Mouse (Mus musculus) thymus, postnatal 4 days (tissue): ENCODE results near the gene Bloc1s2.
"Not testable (repeated sequence)": the region's sequence is repeated elsewhere in the genome, so short reads cannot be mapped to it uniquely, and the experiment has no call there.

Experiments used
- DNase-seq: peaks from one replicate; pipeline ENCODE4 v3.0.0; 2021

Bloc1s2 gene

DNA sequence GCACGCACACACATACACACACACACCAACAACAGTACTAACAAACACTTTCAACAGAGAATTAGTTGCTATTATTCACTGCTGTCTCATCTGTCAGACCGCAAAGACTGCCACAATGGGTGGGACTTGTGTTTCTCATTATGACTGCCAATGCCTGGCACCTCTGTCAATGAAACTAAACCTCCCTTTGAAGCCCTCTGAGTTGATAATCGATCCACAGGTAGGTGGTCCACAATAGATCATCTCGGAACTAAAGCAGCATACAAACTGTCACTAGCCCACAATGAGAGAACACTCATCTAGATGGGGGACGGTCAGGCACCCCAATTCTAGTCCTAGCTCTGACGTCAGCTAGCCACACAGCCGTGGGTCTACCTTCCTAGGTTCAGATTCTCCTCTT is 25.1 kb downstream of the Bloc1s2 start:
- no peak for DNase-seq

DNA sequence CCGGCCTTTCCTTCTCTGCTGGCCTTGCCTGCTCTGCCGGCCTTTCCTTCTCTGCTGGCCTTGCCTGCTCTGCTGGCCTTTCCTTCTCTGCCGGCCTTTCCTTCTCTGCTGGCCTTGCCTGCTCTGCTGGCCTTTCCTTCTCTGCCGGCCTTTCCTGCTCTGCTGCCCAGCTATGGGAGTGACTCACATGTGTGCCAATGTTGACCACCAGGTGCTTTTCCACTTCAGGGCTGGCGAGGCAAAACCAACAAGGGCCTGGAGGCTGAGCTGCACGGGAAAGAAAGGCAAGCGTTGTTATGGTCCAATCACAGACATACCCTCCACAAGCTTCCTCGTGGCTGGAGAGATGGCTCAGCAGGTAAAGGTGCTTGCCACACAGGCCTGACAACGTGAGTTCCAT is 25.6 kb downstream of the Bloc1s2 start:
- not testable (repeated sequence) for DNase-seq

DNA sequence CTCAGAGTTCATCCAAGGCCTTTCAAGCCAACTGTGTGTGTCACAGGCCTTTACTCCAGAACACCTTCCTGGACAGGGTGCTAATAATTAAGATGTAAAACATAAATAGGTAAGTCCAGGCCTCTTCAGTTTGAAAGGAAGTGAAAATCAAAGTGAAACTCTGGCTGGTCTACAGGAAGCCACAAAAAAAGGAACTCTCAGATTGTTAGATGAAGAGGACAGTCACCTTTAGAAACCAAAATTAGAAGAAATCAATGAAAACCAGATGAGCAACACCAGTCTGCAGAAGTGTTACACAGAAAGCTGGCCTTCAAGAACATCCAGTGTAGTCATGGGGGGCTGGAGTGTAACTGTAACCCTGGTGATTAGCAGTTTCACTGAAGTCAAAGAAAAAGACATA is 28.5 kb downstream of the Bloc1s2 start:
- no peak for DNase-seq

DNA sequence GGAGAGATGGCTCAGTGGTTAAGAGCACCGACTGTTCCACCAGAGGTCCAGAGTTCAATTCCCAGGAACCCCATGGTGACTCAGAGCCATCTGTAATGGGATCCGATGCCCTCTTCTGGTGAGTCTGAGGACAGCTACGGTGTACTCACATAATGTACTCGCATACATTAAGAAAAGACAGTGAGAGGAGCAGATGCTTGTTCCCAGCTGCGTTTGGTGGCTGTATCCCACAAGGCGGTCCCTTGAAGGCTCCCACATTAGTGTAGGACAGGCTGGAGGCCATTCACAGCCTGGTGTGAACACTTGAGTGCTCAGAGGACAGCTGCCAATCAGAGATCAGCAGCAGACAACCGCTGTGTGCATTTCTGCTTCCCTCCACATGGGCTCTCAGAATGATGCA is 34.5 kb downstream of the Bloc1s2 start:
- peak; percentile 13 for DNase-seq

DNA sequence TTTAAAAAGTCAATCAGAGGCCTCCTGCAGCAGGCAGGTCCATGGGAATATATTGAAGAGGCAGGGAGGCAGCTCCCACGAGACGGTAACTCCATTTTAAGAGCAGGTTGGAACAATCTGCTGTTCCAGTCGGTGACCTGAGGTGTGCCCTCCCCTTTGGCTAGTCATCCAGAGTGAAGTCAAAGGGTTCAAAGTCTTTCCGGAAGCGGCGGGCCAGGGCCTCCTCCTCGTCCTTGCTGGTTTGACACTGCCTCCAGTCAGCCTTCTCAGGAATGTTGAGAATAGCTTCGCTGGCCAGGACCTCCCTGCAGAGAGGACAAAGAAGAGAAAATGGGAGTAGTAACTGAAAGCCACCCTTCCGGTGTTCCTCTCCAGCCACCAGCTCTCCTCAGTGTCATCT is 35.9 kb downstream of the Bloc1s2 start:
- DNase-seq, result no peak

DNA sequence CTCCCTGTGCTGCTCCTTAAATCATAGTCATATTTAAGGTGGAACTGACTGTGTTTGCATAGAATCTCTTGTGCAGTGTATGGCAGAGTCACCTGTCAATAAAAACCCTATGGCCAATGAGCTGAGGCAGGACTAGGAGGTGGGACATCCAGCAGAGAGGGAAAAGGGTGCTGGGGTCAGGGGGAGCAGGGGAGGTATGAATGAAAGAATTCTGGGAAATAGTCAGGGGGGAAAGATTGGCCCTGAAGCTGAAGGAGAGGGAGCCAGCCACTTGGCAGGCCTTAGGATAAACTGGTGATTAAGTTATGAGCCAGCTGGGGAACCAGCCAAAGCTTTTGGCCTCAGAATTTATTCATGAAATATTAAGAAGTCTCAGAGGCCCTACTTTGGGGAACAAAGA is 37.2 kb downstream of the Bloc1s2 start:
- DNase-seq, result no peak

DNA sequence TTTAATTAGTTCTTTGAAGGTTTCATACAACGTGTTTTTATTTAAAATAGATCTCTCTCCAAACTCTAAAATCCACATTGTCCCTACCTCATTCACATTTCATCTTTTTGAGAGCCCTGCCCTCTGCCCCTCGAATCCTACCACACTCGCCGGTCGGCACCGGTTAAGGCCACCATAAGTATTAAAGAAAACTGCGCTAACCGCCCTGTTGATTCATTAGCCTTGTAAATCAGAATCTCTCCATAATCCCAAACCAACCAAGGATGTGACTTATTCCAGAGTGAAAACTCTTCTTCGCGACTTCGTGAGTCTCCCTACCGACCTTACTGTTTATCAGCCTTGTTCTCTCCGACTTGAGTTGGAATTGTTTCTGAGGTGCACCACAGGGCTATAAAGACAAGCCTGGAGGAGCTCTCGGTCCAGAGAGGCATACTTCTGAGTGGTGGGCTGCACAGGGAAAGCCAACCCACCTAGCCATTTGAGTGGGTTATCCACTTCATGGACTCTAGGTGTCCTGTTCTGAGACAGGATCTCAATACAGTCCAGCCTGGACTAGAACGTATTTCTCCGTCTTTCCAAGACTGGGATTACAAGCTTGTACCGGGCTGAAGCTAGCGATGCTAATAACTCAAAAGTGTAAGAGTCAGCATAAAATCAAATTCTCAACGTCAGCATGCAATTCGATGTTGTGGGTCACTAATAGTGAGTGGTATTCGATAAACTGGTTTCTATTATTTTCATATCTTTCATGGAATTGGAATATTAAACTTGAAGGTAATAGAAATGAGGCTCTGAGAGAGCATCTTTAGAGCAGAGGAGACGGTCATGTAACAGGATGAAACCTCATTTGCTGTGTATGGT is 38.4 kb downstream of the Bloc1s2 start:
- DNase-seq, result peak; percentile 18

DNA sequence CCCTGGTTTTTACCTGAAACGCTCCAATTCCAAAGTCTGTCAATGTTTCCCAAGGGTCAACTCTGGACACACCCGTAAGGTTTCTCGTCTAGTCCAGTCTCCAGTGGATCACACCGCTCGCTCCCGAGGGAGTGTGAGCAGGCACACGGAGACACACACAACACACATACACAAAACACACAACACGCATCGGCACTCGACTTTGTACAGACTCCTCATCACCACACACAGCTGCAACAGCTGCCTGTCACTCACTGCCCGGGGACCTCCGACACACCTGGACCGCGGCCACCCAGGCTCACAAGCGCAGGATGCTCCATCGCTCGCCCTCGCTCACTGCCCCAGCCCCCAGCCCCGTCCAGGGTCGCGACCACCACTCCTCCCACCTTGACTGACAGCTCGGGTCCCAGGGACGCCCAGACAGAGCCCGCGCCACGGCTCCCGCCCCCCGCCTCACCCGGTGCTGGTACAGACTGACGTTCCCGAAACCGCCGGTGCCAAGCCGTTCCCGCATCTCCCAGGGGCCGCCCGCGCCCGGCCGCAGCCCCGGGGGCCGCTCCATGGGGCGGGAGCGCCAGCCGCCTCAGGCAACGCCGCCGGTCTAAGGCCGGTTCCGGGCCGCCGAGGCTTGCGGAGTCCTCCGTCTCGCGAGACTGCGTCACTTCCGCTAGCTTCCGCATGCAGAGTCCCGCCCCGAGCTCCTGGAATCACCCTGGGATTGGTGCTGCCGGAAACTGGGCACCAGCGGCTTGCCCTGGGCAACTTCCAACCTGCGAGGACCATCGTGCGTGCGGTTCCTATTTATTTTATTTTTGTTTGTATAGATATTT is 39.2 kb downstream of the Bloc1s2 start, which contains the start of gene Chuk:
TSS of gene Chuk (minus strand) at position 650 of the 830 bp plus-strand sequence.
- DNase-seq, result peak; percentile 97

DNA sequence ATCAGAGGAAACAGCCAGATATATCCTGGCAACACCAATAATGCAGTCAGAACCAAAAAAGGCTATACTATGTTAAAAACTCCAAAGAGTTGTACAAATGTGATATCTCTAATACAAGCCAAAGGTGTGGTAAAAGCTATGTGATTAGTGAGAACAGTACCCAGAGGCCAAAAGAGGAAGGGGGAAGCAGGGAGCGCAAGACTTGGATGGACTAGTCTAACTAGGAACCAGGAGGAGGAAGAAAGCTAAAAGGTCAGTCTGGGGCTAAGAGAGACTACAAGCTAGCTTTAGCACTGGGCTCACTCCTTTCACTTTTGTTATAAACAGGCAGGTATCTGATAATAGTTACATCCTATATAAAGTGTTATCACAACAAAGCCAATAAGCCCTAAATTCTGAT is 41.9 kb downstream of the Bloc1s2 start:
- no peak for DNase-seq

DNA sequence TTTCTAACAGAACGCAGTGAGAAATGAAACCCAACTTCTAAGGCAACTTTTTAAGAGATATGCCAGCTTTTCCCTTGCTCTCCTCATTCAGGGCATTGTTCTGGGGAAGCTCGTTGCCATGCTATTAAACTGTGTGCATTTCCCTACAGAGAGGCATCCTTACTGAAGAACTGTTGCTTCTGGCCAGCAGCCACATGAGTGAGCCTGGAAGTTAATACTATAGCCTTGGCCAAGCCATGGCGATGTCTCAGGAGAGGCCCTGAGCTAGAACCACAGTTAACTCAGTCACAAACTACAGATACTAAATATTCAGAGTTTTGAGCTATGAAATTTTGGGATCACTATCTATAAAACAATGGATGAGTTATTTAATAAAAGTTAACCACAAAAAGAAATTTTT is 43.2 kb downstream of the Bloc1s2 start:
- DNase-seq, result no peak

DNA sequence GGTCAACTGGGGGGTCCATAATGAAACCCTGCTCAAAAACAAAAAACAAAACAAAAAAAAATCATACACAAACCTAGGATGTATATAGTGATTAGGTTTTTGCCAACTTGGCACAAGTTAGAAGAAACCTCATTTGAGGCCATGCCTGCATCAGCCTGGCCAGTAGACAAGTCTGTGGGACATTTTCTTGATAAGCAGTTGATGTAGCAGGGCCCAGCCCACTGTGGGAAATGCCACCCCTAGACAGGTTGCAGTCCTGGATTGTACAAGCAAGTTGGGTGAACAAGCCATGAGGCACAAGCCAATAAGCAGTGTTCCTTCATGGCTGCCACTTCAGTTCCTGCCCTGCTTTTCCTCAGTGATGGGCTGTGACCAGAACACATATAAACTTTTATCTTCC is 45.4 kb downstream of the Bloc1s2 start:
- no peak for DNase-seq
